Mouse (Mus musculus) cerebellum, postnatal 25 days (tissue): ENCODE results near the gene Ssbp4.

Experiments used
- DNase-seq, 2 experiments: peaks; one replicate each; pipeline ENCODE4 v3.0.0; 2021; ENCODE audit warnings: mixed read lengths in 2 of 2

The Ssbp4 gene

GRCm38 (mm10) chr8:70630532-70631381 lies 22.1 kb upstream of the Ssbp4 start:
- DNase-seq: peak in 1 of 2 experiments; percentile 33

- DNase-seq: peak; percentile 92 to 96
Observed at GRCm38 (mm10) chr8:70629574-70630531, 21.2 kb upstream of the Ssbp4 start.

- no peak for DNase-seq
Observed at GRCm38 (mm10) chr8:70628986-70629490, 20.4 kb upstream of the Ssbp4 start.

GRCm38 (mm10) chr8:70627041-70627440 lies 18.4 kb upstream of the Ssbp4 start:
- no peak for DNase-seq

- DNase-seq: peak; percentile 34 to 68
Observed at GRCm38 (mm10) chr8:70625104-70625503, 16.4 kb upstream of the Ssbp4 start.

- no peak for DNase-seq
Observed at GRCm38 (mm10) chr8:70622220-70622619, 13.5 kb upstream of the Ssbp4 start.

- DNase-seq: no peak
Observed at GRCm38 (mm10) chr8:70618888-70619334, 10.2 kb upstream of the Ssbp4 start.

GRCm38 (mm10) chr8:70617985-70618384 lies 9.3 kb upstream of the Ssbp4 start:
- DNase-seq: no peak

GRCm38 (mm10) chr8:70616645-70617044 lies 8.0 kb upstream of the Ssbp4 start:
- no peak for DNase-seq

GRCm38 (mm10) chr8:70615894-70616293 lies 7.2 kb upstream of the Ssbp4 start, which contains the start of gene Lrrc25:
Gene Lrrc25, plus strand, starts transcription at chr8:70616155.
- DNase-seq: no peak

GRCm38 (mm10) chr8:70615281-70615680 lies 6.6 kb upstream of the Ssbp4 start:
- no peak for DNase-seq

GRCm38 (mm10) chr8:70614469-70614868 lies 5.8 kb upstream of the Ssbp4 start:
- DNase-seq: no peak

GRCm38 (mm10) chr8:70613763-70614162 lies 5.1 kb upstream of the Ssbp4 start:
- no peak for DNase-seq

GRCm38 (mm10) chr8:70611849-70612248 lies 3.2 kb upstream of the Ssbp4 start:
- peak; percentile 90 to 92 for DNase-seq

- peak; percentile 83 to 90 for DNase-seq
Observed at GRCm38 (mm10) chr8:70610796-70611771, 2.4 kb upstream of the Ssbp4 start.

- DNase-seq: peak; percentile 33 to 65
Observed at GRCm38 (mm10) chr8:70609849-70610795, 1.4 kb upstream of the Ssbp4 start.

GRCm38 (mm10) chr8:70609368-70609848 lies 736 bp upstream of the Ssbp4 start:
- peak; percentile 42 to 69 for DNase-seq

GRCm38 (mm10) chr8:70607898-70608748 lies 549 bp downstream of the Ssbp4 start:
- DNase-seq: peak; percentile 70 to 84

- peak in 1 of 2 experiments; percentile 40 for DNase-seq
Observed at GRCm38 (mm10) chr8:70607603-70607897, 1.1 kb downstream of the Ssbp4 start.
